Mouse (Mus musculus) megakaryocyte, embryonic 14.5 days (primary cell): ENCODE results near the gene Gm42417.

Experiments used
- FLI1 ChIP-seq: IDR thresholded peaks from 2 replicates; pipeline ENCODE4 v1.6.1; 2012; ENCODE audit warnings: low read length, inconsistent platforms, mixed read lengths
- GATA1 ChIP-seq: IDR thresholded peaks from 3 replicates; pipeline ENCODE4 v1.6.1; 2012; ENCODE audit warnings: mixed read lengths, low read length, inconsistent platforms, borderline replicate concordance

DNA sequence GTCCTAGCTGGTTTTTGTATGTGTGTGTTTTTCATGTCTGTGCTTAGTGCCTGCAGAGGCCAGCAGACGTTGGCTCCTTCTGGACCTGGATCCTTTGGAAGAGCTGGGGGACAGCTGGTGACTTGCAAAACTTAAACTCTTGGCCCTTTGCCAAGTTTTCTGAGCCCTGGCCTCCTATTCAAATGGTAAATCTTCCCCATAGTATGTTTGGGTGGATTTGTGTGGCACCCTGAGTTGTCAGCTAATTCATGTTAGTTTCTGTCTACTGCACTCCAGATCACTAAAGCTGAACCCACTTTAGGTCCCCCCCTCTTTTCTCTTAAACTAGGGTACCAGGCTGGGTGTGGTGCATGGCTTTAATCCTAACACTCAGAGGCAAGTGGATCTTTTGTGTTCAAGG lies 10.9 kb downstream of the Gm42417 start:
- TF ChIP-seq GATA1 (no peak), FLI1 (no peak)
